Mouse (Mus musculus) ES-Bruce4 (cell line): Measurements from ENCODE around the gene Gm10160. TPM values are rescaled to one million over a fixed set of nuclear protein-coding genes. Genes with fewer than 3 reads are reported as not detected.

ENCODE experiments used
- H3K27ac ChIP-seq: 2 replicates; pipeline ENCODE4 v1.5.1; 2012; ENCODE audit warnings: low read length, inconsistent platforms; ENCODE audit not compliant: insufficient read depth
- H3K27me3 ChIP-seq: 2 replicates; pipeline ENCODE4 v1.6.1; 2012; ENCODE audit warnings: mild to moderate bottlenecking, low read length, inconsistent platforms; ENCODE audit not compliant: control insufficient read depth, poor library complexity, insufficient read depth, severe bottlenecking
- H3K36me3 ChIP-seq: 2 replicates; pipeline ENCODE4 v1.6.1; 2012; ENCODE audit warnings: inconsistent platforms, mild to moderate bottlenecking, low read length, moderate library complexity; ENCODE audit not compliant: control insufficient read depth, poor library complexity, insufficient read depth, severe bottlenecking
- H3K4me1 ChIP-seq: one replicate; pipeline ENCODE4 v1.8.1; 2011; ENCODE audit warnings: low read length; ENCODE audit not compliant: control insufficient read depth, insufficient read depth
- H3K4me3 ChIP-seq: 2 replicates; pipeline ENCODE4 v1.5.1; 2011; ENCODE audit warnings: low read depth, mild to moderate bottlenecking, low read length
- H3K9ac ChIP-seq: 2 replicates; pipeline ENCODE4 v1.6.1; 2012; ENCODE audit warnings: low read depth, mild to moderate bottlenecking, inconsistent platforms; ENCODE audit not compliant: poor library complexity, severe bottlenecking
- H3K9me3 ChIP-seq: replicated peaks from 2 replicates; pipeline ENCODE4 v1.6.1; 2012; ENCODE audit warnings: mild to moderate bottlenecking, low read length, inconsistent platforms; ENCODE audit not compliant: control insufficient read depth, poor library complexity, insufficient read depth, severe bottlenecking
- CTCF ChIP-seq: IDR thresholded peaks from one replicate; pipeline ENCODE4 v1.8.1; 2011; ENCODE audit warnings: low read depth, low read length
- EP300 ChIP-seq: IDR thresholded peaks from 2 replicates; pipeline ENCODE4 v1.6.1; 2011; ENCODE audit warnings: low read depth, low read length; ENCODE audit not compliant: insufficient read depth
- POLR2A ChIP-seq: IDR thresholded peaks from one replicate; pipeline ENCODE4 v1.8.1; 2011; ENCODE audit warnings: low read length; ENCODE audit not compliant: insufficient read depth
- polyA plus RNA-seq: library from polyadenylated mRNA; stranded (reverse); fragments of >200 nt; gene quantifications from 2 replicates; pipeline ENCODE4 v1.2.4, GENCODE M21; 2011; ENCODE audit warnings: low read depth; ENCODE audit not compliant: missing spikeins, insufficient read depth, insufficient read length

Gm10160 gene
- polyA plus RNA-seq, 1 experiment, result not detected

DNA sequence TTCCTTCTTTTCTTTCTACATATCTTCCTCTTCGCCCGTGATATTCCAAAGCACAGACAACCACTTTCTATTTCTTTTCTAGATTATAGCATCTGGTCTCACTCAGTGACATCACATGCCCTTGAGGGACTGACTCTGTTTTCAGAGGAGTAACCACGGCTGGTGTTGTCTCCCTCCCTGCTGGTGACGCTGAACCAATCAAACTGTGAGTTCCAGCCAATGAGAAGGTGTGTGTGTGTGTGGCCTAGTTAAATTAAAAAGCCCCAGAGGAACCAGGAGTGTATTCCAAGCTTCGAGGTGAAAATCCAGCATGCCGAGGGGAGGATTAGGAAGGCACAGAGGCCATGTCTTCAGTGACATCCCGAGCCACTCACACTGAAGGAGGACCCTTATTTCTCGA lies 8.6 kb downstream of the Gm10160 start:
- Histone ChIP-seq H3K4me3 (no peak overlapping the region), H3K27me3 (no peaks in the 10 kb centered on the region), H3K9me3 (no peaks in the 10 kb centered on the region), H3K9ac (no peak overlapping the region), H3K27ac (no peak overlapping the region), H3K4me1 (no peaks in the 10 kb centered on the region), H3K36me3 (no peaks in the 10 kb centered on the region)
- TF ChIP-seq EP300 (no peak), CTCF (no peak), POLR2A (no peak)

- Histone ChIP-seq H3K27ac (no peak overlapping the region), H3K4me3 (no peak overlapping the region), H3K27me3 (no peaks in the 10 kb centered on the region), H3K9me3 (no peaks in the 10 kb centered on the region), H3K36me3 (no peaks in the 10 kb centered on the region), H3K9ac (no peak overlapping the region), H3K4me1 (no peaks in the 10 kb centered on the region)
- TF ChIP-seq POLR2A (no peak), EP300 (no peak), CTCF (no peak)
Measured at GRCm38 (mm10) chr7:81846008-81846407, 9.6 kb downstream of the Gm10160 start.

DNA sequence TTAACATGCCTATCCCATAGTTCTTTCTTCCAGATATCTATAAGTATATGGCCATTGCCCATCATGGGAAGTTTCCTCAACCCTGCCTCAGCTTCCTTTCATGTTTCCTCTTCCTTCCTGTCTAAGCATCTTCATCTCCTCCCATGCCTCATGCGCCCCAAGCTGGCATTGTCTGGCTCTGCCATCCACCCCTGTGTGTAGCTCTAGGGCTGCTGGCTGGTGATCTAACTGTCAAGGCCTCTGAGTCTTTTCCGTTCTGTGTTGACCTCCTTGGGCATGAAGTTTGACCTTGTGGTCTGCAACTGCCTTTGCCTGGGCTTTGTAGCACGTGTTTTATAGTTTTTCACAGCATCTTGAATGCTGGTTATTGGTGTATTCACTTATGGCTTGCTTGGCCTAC lies 10.3 kb downstream of the Gm10160 start:
- Histone ChIP-seq H3K27me3 (no peaks in the 10 kb centered on the region), H3K4me1 (no peaks in the 10 kb centered on the region), H3K9me3 (no peaks in the 10 kb centered on the region), H3K9ac (no peak overlapping the region), H3K27ac (no peak overlapping the region), H3K4me3 (no peak overlapping the region), H3K36me3 (no peaks in the 10 kb centered on the region)
- TF ChIP-seq POLR2A (no peak), CTCF (no peak), EP300 (no peak)

DNA sequence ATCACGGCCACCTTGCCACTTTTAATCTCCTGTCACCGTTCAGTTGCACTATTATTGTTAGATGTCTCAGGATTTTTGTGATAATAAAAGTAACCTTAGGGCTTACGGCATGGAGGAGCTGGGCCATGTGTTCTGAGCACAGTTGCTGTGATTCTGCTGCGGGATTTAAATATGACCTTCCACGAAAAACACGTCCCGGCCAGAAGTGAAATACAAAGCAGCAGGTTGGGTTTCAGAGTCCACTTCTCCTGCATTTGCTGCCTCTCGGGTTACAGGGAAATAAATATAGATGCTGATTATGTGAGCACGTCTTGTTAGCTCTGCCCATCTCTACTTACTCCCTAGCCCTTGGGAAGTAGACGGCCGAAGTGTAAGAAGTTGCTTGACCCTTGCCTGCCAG lies 10.8 kb downstream of the Gm10160 start:
- H3K4me3 ChIP-seq, result no peak overlapping the region
- H3K36me3 ChIP-seq, result no peaks in the 10 kb centered on the region
- H3K27me3 ChIP-seq, result no peaks in the 10 kb centered on the region
- no peak for TF ChIP-seq EP300
- no peak for TF ChIP-seq CTCF
- TF ChIP-seq POLR2A, result no peak
- H3K27ac ChIP-seq, result no peak overlapping the region
- no peaks in the 10 kb centered on the region for H3K9me3 ChIP-seq
- H3K4me1 ChIP-seq, result no peaks in the 10 kb centered on the region
- no peak overlapping the region for H3K9ac ChIP-seq

DNA sequence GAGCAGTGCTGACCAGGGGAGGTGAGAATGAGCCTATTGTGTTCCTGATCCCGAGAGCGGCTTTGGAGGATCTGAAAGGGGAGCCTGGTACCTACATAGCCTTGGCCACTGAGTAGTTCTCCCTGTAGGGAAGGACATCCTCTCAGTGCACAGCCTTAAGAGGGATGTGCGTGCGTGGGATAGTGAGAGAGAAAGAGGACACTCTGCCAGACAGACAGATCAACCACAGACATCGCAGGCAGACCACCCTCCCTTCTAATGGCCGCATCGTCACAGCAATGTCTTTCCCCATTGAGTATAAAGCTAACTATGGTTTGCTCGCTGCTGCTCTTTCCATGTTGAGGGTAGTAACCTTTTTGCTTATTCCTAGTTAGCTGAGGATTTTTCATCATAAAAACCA lies 11.7 kb downstream of the Gm10160 start:
- no peaks in the 10 kb centered on the region for H3K4me1 ChIP-seq
- TF ChIP-seq POLR2A (no peak), CTCF (no peak), EP300 (no peak)
- H3K27me3 ChIP-seq, result no peaks in the 10 kb centered on the region
- H3K9me3 ChIP-seq, result no peaks in the 10 kb centered on the region; the same call in 1 of the 2 replicates
- H3K4me3 ChIP-seq, result no peak overlapping the region
- H3K36me3 ChIP-seq, result no peaks in the 10 kb centered on the region
- no peak overlapping the region for H3K27ac ChIP-seq
- H3K9ac ChIP-seq, result no peak overlapping the region

DNA sequence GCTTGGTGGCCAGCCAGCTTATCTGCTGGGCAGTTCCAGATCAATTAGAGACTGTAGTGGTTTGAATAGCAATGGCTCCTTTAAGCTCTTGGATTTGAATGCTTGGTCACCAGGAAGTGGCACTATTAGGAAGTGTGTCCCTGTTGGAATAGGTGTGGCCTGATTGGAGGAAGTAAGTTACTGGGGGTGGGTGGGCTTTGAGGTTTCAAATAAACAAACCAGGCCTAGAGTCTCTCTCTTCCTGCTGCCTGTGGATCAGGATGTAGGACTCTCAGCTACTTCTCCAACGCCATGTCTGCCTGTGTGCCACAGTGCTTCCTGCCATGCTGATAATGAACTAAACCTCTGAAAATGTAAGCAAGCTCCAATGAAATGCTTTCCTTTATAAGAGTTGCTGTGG lies 12.6 kb downstream of the Gm10160 start:
- H3K4me1 ChIP-seq, result no peaks in the 10 kb centered on the region
- TF ChIP-seq CTCF (no peak), EP300 (no peak), POLR2A (no peak)
- H3K27ac ChIP-seq, result no peak overlapping the region
- H3K4me3 ChIP-seq, result no peak overlapping the region
- no peaks in the 10 kb centered on the region for H3K36me3 ChIP-seq
- H3K9me3 ChIP-seq, result no peaks in the 10 kb centered on the region; the same call in 1 of the 2 replicates
- no peaks in the 10 kb centered on the region for H3K27me3 ChIP-seq
- H3K9ac ChIP-seq, result no peak overlapping the region
